Mouse (Mus musculus) kidney, adult 2 months (tissue): ENCODE measurements around the gene Mapk12. TPM values are rescaled to one million over a fixed set of nuclear protein-coding genes. Genes with fewer than 3 reads are reported as not detected.

Experiments
- DNase-seq: peaks from one replicate; pipeline ENCODE4 v3.0.0; 2021
- H3K27ac ChIP-seq: fragments of 200-500 bp; 2 replicates; pipeline ENCODE4 v1.5.1; 2012; ENCODE audit warnings: low read depth, low read length, control low read depth, inconsistent platforms; ENCODE audit not compliant: insufficient read depth
- H3K27me3 ChIP-seq: fragments of 200-500 bp; replicated peaks from 2 replicates; pipeline ENCODE4 v1.6.1; 2012; ENCODE audit warnings: mild to moderate bottlenecking, moderate library complexity, low read length, inconsistent platforms; ENCODE audit not compliant: control insufficient read depth, insufficient read depth
- H3K36me3 ChIP-seq: fragments of 200-500 bp; 2 replicates; pipeline ENCODE4 v1.6.1; 2012; ENCODE audit warnings: mild to moderate bottlenecking, moderate library complexity, low read length, inconsistent platforms; ENCODE audit not compliant: control insufficient read depth, insufficient read depth
- H3K4me1 ChIP-seq: fragments of 200-500 bp; 2 replicates; pipeline ENCODE4 v1.6.1; 2011; ENCODE audit warnings: low read length; ENCODE audit not compliant: control insufficient read depth, insufficient read depth
- H3K4me3 ChIP-seq: fragments of 200-500 bp; 2 replicates; pipeline ENCODE4 v1.5.1; 2011; ENCODE audit warnings: mild to moderate bottlenecking, low read depth, low read length, control low read depth; ENCODE audit not compliant: insufficient read depth
- CTCF ChIP-seq: fragments of 200-500 bp; conservative IDR thresholded peaks from 2 replicates; pipeline ENCODE4 v1.5.1; 2011; ENCODE audit warnings: low read depth, mild to moderate bottlenecking, control low read depth, low read length, moderate library complexity, mixed read lengths; ENCODE audit not compliant: insufficient read depth, insufficient read length
- POLR2A ChIP-seq: fragments of 200-500 bp; IDR thresholded peaks from one replicate; pipeline ENCODE4 v1.6.1; 2011; ENCODE audit warnings: low read depth, low read length, control low read depth
- WGBS: fragments of 180-500 bp; shearing (Covaris S2); methylation state at CpG from one replicate; pipeline ENCODE4 v1.1.7; 2018; 5-methylcytosine and 5-hydroxymethylcytosine counted together
- polyA plus RNA-seq: library from polyadenylated mRNA; depleted of rRNA; stranded (reverse); fragments of >200 nt; gene quantifications from 2 replicates; pipeline ENCODE4 v1.2.3, GENCODE M21; 2012

Gene Mapk12
- polyA plus RNA-seq, 1 experiment = 13.9 TPM

GRCm38 (mm10) chr15:89180081-89180541, 39.6 kb upstream of the Mapk12 start:
- peak; percentile 49 for DNase-seq
- Histone ChIP-seq H3K27ac (peak overlapping the region; percentile 81), H3K27me3 (no peaks in the 10 kb centered on the region), H3K4me3 (peak overlapping the region; percentile 78), H3K36me3 (no peaks in the 10 kb centered on the region), H3K4me1 (peaks cover 35% of the 10 kb centered on the region)
- TF ChIP-seq POLR2A (no peak), CTCF (no peak)
- under 1% methylated on average over 26 of the region's 26 CpGs for WGBS

- Histone ChIP-seq H3K36me3 (no peaks in the 10 kb centered on the region), H3K27me3 (no peaks in the 10 kb centered on the region), H3K4me3 (peak overlapping the region; percentile 78), H3K27ac (peak overlapping the region; percentile 81), H3K4me1 (peaks cover 40% of the 10 kb centered on the region)
- DNase-seq = no peak
- WGBS = 2% methylated on average over 6 of the region's 6 CpGs
- TF ChIP-seq POLR2A = no peak
- TF ChIP-seq CTCF = no peak
Measured at GRCm38 (mm10) chr15:89179630-89179964, 39.1 kb upstream of the Mapk12 start.

- Histone ChIP-seq H3K4me3 (peak overlapping the region; percentile 78), H3K27ac (peak overlapping the region; percentile 81), H3K4me1 (peaks cover 46% of the 10 kb centered on the region), H3K27me3 (no peaks in the 10 kb centered on the region), H3K36me3 (no peaks in the 10 kb centered on the region)
- WGBS = 2% methylated on average over 16 of the region's 16 CpGs
- peak; percentile 96 for DNase-seq
- TF ChIP-seq POLR2A (peak; percentile 24), CTCF (no peak)
Measured at GRCm38 (mm10) chr15:89178954-89179629, 38.6 kb upstream of the Mapk12 start.

GRCm38 (mm10) chr15:89178260-89178860, 37.9 kb upstream of the Mapk12 start:
- no peak for DNase-seq
- H3K36me3 ChIP-seq = no peaks in the 10 kb centered on the region
- H3K27me3 ChIP-seq = no peaks in the 10 kb centered on the region
- peak overlapping the region; percentile 37 for H3K4me3 ChIP-seq
- WGBS = 33% methylated on average over 7 of the region's 7 CpGs
- no peak for TF ChIP-seq POLR2A
- TF ChIP-seq CTCF = no peak
- H3K27ac ChIP-seq = peak overlapping the region; percentile 81
- peaks cover 47% of the 10 kb centered on the region for H3K4me1 ChIP-seq

GRCm38 (mm10) chr15:89177576-89178259, 37.2 kb upstream of the Mapk12 start:
- H3K4me3 ChIP-seq = peak overlapping the region; percentile 37; the same call in 1 of the 2 replicates
- 43% methylated on average over 4 of the region's 4 CpGs for WGBS

GRCm38 (mm10) chr15:89177121-89177520, 36.6 kb upstream of the Mapk12 start:
- 1% methylated on average over 5 of the region's 5 CpGs for WGBS
- TF ChIP-seq POLR2A = no peak
- no peak for TF ChIP-seq CTCF

More at GRCm38 (mm10) chr15:89177576-89178259, 37.2 kb upstream of the Mapk12 start:
- TF ChIP-seq CTCF (no peak), POLR2A (no peak)
- Histone ChIP-seq H3K27ac (peak overlapping the region; percentile 85), H3K27me3 (no peaks in the 10 kb centered on the region), H3K36me3 (no peaks in the 10 kb centered on the region), H3K4me1 (peaks cover 47% of the 10 kb centered on the region)
- DNase-seq = peak; percentile 61

More at GRCm38 (mm10) chr15:89177121-89177520, 36.6 kb upstream of the Mapk12 start:
- H3K4me1 ChIP-seq = peaks cover 53% of the 10 kb centered on the region
- H3K27ac ChIP-seq = peak overlapping the region; percentile 85
- H3K27me3 ChIP-seq = no peaks in the 10 kb centered on the region
- peak; percentile 97 for DNase-seq
- no peak overlapping the region for H3K4me3 ChIP-seq
- H3K36me3 ChIP-seq = no peaks in the 10 kb centered on the region
